ENCODE assay signal across 21 mouse cellular contexts in the genomic region with DNA sequence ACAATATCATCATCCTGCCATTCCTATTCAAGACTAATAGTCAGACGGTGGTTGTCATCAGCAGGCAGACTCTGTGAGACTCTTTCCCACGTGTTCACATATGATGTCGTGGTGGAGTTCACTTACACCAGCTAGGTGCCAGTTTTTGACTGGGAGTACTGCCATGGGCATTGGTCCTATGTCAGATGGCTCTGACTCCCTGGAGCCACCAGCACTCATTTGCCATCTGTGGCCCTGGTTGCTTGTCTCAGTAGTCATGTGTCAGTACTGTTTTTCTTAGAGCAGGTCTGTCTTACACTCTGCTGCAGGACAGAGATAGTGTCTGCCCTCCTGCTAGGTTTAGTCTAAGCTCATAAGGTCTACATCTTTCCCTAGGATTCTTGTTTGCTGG. TPM values are rescaled to one million over a fixed set of nuclear protein-coding genes. Genes with fewer than 3 reads are reported as not detected.
A peak's percentile ranks its signal among the peaks of the same experiment; 100 is the strongest.
DNase-seq lines count a peak whose midpoint lies in the region; ATAC-seq and TF ChIP-seq lines count a peak whose summit lies in the region.
"Had no signal": no experiment of that assay in that cellular context is flagged by ENCODE, and none has a peak within 500 bp of the region (broad histone marks: within the 10 kb centered on the region; RNA-seq: fewer than 3 reads in every experiment).

No protein-coding gene starts in this region.

- no peaks in the 10 kb centered on the region for H3K27me3 ChIP-seq in ES-Bruce4 (ENCODE audit: control insufficient read depth, insufficient read depth, low read length, poor library complexity, severe bottlenecking)
- no peaks in the 10 kb centered on the region for H3K27me3 ChIP-seq in lung, postnatal 0 days (replicated peaks; ENCODE audit: insufficient read depth, low read length)
- H3K27me3 ChIP-seq: forebrain, embryonic 13.5 days had no signal

- no peak overlapping the region for H3K4me2 ChIP-seq in lung, postnatal 0 days (replicated peaks; ENCODE audit: low read depth, low read length)
- H3K4me2 ChIP-seq: forebrain, embryonic 13.5 days had no signal

- no peak for TF ChIP-seq CTCF in ES-Bruce4 (IDR thresholded peaks at IDR 0.05; ENCODE audit: low read depth, low read length)
- no peak for TF ChIP-seq CTCF in lung, postnatal 0 days (IDR thresholded peaks at IDR 0.05)

- peak overlapping the region; percentile 96 for H3K27ac ChIP-seq in ES-Bruce4 (ENCODE audit: insufficient read depth, low read length)
- H3K27ac ChIP-seq in lung, postnatal 0 days (ENCODE audit: low read length) = no peak overlapping the region
- H3K27ac ChIP-seq: forebrain, embryonic 13.5 days had no signal

- no peaks in the 10 kb centered on the region for H3K9me3 ChIP-seq in ES-Bruce4 (replicated peaks; ENCODE audit: control insufficient read depth, insufficient read depth, low read length, poor library complexity, severe bottlenecking)
- no peaks in the 10 kb centered on the region for H3K9me3 ChIP-seq in lung, postnatal 0 days (ENCODE audit: low read length)
- H3K9me3 ChIP-seq: forebrain, embryonic 13.5 days had no signal

- H3K36me3 ChIP-seq in ES-Bruce4 (ENCODE audit: control insufficient read depth, insufficient read depth, low read length, poor library complexity, severe bottlenecking) = peaks cover 54% of the 10 kb centered on the region
- H3K36me3 ChIP-seq in lung, postnatal 0 days (ENCODE audit: insufficient read depth, low read length) = peaks cover 58% of the 10 kb centered on the region

- H3K9ac ChIP-seq in ES-Bruce4 (ENCODE audit: low read depth, poor library complexity, severe bottlenecking) = no peak overlapping the region
- H3K9ac ChIP-seq in lung, postnatal 0 days (replicated peaks; ENCODE audit: low read depth) = no peak overlapping the region
- H3K9ac ChIP-seq: forebrain, embryonic 13.5 days had no signal

- peak; percentile 82 for DNase-seq in gastrocnemius, adult 18-20 months (ENCODE audit: low spot score)
- no peak for DNase-seq in gastrocnemius, postnatal 4 days (ENCODE audit: low spot score in 2 of 2)
- peak; percentile 83 to 92 for DNase-seq in cerebellum, adult 18-20 months
- DNase-seq in cerebellum, postnatal 36 days = peak; percentile 86 to 90
- DNase-seq in lung, postnatal 36 days = no peak
- DNase-seq in lung, postnatal 0 days (ENCODE audit: low spot score) = no peak
- DNase-seq: adrenal gland, postnatal 36 days; layer of hippocampus, postnatal 36 days; lung, adult 2 months; midbrain, embryonic 14.5 days; thymus, adult 18-20 months had no signal

- H3K4me3 ChIP-seq in ES-Bruce4 (ENCODE audit: low read depth, low read length) = no peak overlapping the region
- no peak overlapping the region for H3K4me3 ChIP-seq in lung, postnatal 0 days (ENCODE audit: low read depth, low read length)
- H3K4me3 ChIP-seq: forebrain, embryonic 13.5 days had no signal

- no peak for ATAC-seq in megakaryocyte-erythroid progenitor cell, adult 5-6 weeks (replicated peaks; ENCODE audit: low FRiP score, low TSS enrichment, poor library complexity, severe bottlenecking)
- no peak for ATAC-seq in lung, postnatal 0 days
- ATAC-seq: forebrain, embryonic 13.5 days had no signal

- no peak for TF ChIP-seq EP300 in ES-Bruce4 (IDR thresholded peaks at IDR 0.05; ENCODE audit: insufficient read depth, low read depth, low read length)
- TF ChIP-seq EP300 in lung, postnatal 0 days (IDR thresholded peaks at IDR 0.05) = no peak

- no peak for TF ChIP-seq POLR2A in ES-Bruce4 (IDR thresholded peaks at IDR 0.05; ENCODE audit: insufficient read depth, low read length)

- peaks cover 19% of the 10 kb centered on the region for H3K4me1 ChIP-seq in ES-Bruce4 (ENCODE audit: control insufficient read depth, insufficient read depth, low read length)
- no peaks in the 10 kb centered on the region for H3K4me1 ChIP-seq in lung, postnatal 0 days (ENCODE audit: insufficient read depth, low read depth, low read length)
- H3K4me1 ChIP-seq: forebrain, embryonic 13.5 days had no signal

- 89% methylated on average over 3 of the region's 3 CpGs for WGBS in lung, postnatal 0 days

RNA-seq across cellular contexts. Expression of gene Eif4e2, which starts 13.4 kb away (rescaled TPM):
- total RNA-seq in gastrocnemius, adult 18-20 months (2021) = 10 to 100 TPM; 49.6 to 51.0 TPM
- total RNA-seq in gastrocnemius, postnatal 4 days (2021) = 100 to 1,000 TPM; 107 to 110 TPM
- polyA plus RNA-seq in ES-Bruce4 (2011; ENCODE audit: insufficient read depth, insufficient read length, low read depth, missing spikeins) = 191 and 201 TPM in 2 replicates
- 104 and 149 TPM in 2 replicates for total RNA-seq in megakaryocyte-erythroid progenitor cell, adult 5-6 weeks (2014; fragmentation: Nextera tagmentation)
- 241 and 258 TPM in 2 replicates for total RNA-seq in megakaryocyte-erythroid progenitor cell, adult 5-6 weeks (2017)
- polyA plus RNA-seq in lung, postnatal 0 days (2015; fragmentation: Nextera tagmentation; extraction: Ambion mirVana) = 110 and 118 TPM in 2 replicates

RNA-seq across cellular contexts. Expression of gene Chrng, which starts 22.7 kb away (rescaled TPM):
- not detected for total RNA-seq in gastrocnemius, adult 18-20 months (2021)
- total RNA-seq in gastrocnemius, postnatal 4 days (2021) = 10 to 100 TPM; 24.8 to 32.9 TPM
- polyA plus RNA-seq in ES-Bruce4 (2011; ENCODE audit: insufficient read depth, insufficient read length, low read depth, missing spikeins) = not detected in 2 replicates
- total RNA-seq in megakaryocyte-erythroid progenitor cell, adult 5-6 weeks (2014; fragmentation: Nextera tagmentation) = not detected in 2 replicates
- not detected in 2 replicates for total RNA-seq in megakaryocyte-erythroid progenitor cell, adult 5-6 weeks (2017)
- 0.04 TPM in 1 of 2 replicates, not detected in the other for polyA plus RNA-seq in lung, postnatal 0 days (2015; fragmentation: Nextera tagmentation; extraction: Ambion mirVana)
- total RNA-seq: adrenal gland, postnatal 36 days; hematopoietic stem cell, adult 5-6 weeks; layer of hippocampus, postnatal 36 days; left cerebral cortex, postnatal 25 days; liver, adult 2 months had no signal
- polyA plus RNA-seq: forebrain, embryonic 13.5 days; large intestine, adult 2 months; liver, adult 2 months; midbrain, embryonic 14.5 days; urinary bladder, adult 2 months had no signal

RNA-seq across cellular contexts. Expression of gene Chrnd, which starts 36.7 kb away (rescaled TPM):
- 1 to 10 TPM; 2.4 to 3.2 TPM for total RNA-seq in gastrocnemius, adult 18-20 months (2021)
- 10 to 100 TPM; 34.2 to 43.2 TPM for total RNA-seq in gastrocnemius, postnatal 4 days (2021)
- not detected in 2 replicates for polyA plus RNA-seq in ES-Bruce4 (2011; ENCODE audit: insufficient read depth, insufficient read length, low read depth, missing spikeins)
- total RNA-seq in megakaryocyte-erythroid progenitor cell, adult 5-6 weeks (2014; fragmentation: Nextera tagmentation) = not detected in 2 replicates
- total RNA-seq in megakaryocyte-erythroid progenitor cell, adult 5-6 weeks (2017) = not detected in 2 replicates
- not detected in 2 replicates for polyA plus RNA-seq in lung, postnatal 0 days (2015; fragmentation: Nextera tagmentation; extraction: Ambion mirVana)
- total RNA-seq: adrenal gland, postnatal 36 days; hematopoietic stem cell, adult 5-6 weeks; layer of hippocampus, postnatal 36 days; left cerebral cortex, postnatal 25 days; liver, adult 2 months had no signal
- polyA plus RNA-seq: forebrain, embryonic 13.5 days; heart, embryonic 14.5 days; large intestine, adult 2 months; liver, adult 2 months; midbrain, embryonic 14.5 days; urinary bladder, adult 2 months had no signal

RNA-seq across cellular contexts. Expression of gene Efhd1, which starts 37.0 kb away (rescaled TPM):
- total RNA-seq in gastrocnemius, adult 18-20 months (2021) = 1 to 10 TPM; 3.4 to 6.1 TPM
- total RNA-seq in gastrocnemius, postnatal 4 days (2021) = 10 to 100 TPM; 25.1 to 28.5 TPM
- polyA plus RNA-seq in ES-Bruce4 (2011; ENCODE audit: insufficient read depth, insufficient read length, low read depth, missing spikeins) = 1.9 and 2.2 TPM in 2 replicates
- not detected in 2 replicates for total RNA-seq in megakaryocyte-erythroid progenitor cell, adult 5-6 weeks (2014; fragmentation: Nextera tagmentation)
- not detected in 2 replicates for total RNA-seq in megakaryocyte-erythroid progenitor cell, adult 5-6 weeks (2017)
- 0.24 and 0.69 TPM in 2 replicates for polyA plus RNA-seq in lung, postnatal 0 days (2015; fragmentation: Nextera tagmentation; extraction: Ambion mirVana)
- total RNA-seq: hematopoietic stem cell, adult 5-6 weeks; liver, adult 2 months had no signal
- polyA plus RNA-seq: heart, embryonic 14.5 days had no signal

RNA-seq across cellular contexts. Expression of gene Prss56, which starts 44.0 kb away (rescaled TPM):
- total RNA-seq in gastrocnemius, adult 18-20 months (2021) = not detected
- not detected for total RNA-seq in gastrocnemius, postnatal 4 days (2021)
- polyA plus RNA-seq in ES-Bruce4 (2011; ENCODE audit: insufficient read depth, insufficient read length, low read depth, missing spikeins) = 0.27 TPM in 1 of 2 replicates, not detected in the other
- total RNA-seq in megakaryocyte-erythroid progenitor cell, adult 5-6 weeks (2014; fragmentation: Nextera tagmentation) = not detected in 2 replicates
- not detected in 2 replicates for total RNA-seq in megakaryocyte-erythroid progenitor cell, adult 5-6 weeks (2017)
- not detected in 2 replicates for polyA plus RNA-seq in lung, postnatal 0 days (2015; fragmentation: Nextera tagmentation; extraction: Ambion mirVana)
- total RNA-seq: adrenal gland, postnatal 36 days; hematopoietic stem cell, adult 5-6 weeks; liver, adult 2 months had no signal
- polyA plus RNA-seq: kidney, embryonic 14.5 days; large intestine, adult 2 months; liver, adult 2 months; lung, adult 2 months; urinary bladder, adult 2 months had no signal

Comparison
In these comparisons a context has a peak if more than half of its experiments do, and no peak if none do; other contexts are left out.
1. DNase-seq: peak in gastrocnemius, adult 18-20 months (single experiment), cerebellum, adult 18-20 months (2 of 2) and cerebellum, postnatal 36 days (2 of 2); none in gastrocnemius, postnatal 4 days (0 of 2), lung, postnatal 36 days (single experiment) and lung, postnatal 0 days (single experiment).
2. RNA of gene Chrng, which starts 22.7 kb away (total RNA-seq): 24.8 to 32.9 TPM in gastrocnemius, postnatal 4 days; not detected in gastrocnemius, adult 18-20 months and not detected in megakaryocyte-erythroid progenitor cell, adult 5-6 weeks; every median in the first group is over 10 times any median in the second.
3. RNA of gene Chrnd, which starts 36.7 kb away (total RNA-seq): 34.2 to 43.2 TPM in gastrocnemius, postnatal 4 days; 2.4 to 3.2 TPM in gastrocnemius, adult 18-20 months and not detected in megakaryocyte-erythroid progenitor cell, adult 5-6 weeks; every median in the first group is over 4 times any median in the second.